Mouse (Mus musculus) kidney, adult 11 months (tissue): Measurements from ENCODE around the gene Spdye4b.
A peak's percentile ranks its signal among the peaks of the same experiment; 100 is the strongest.
"Not testable (repeated sequence)": the region's sequence is repeated elsewhere in the genome, so short reads cannot be mapped to it uniquely, and the experiment has no call there.

Experiments
- DNase-seq: peaks from one replicate; pipeline ENCODE4 v3.0.0; 2022

Spdye4b gene

GRCm38 (mm10) chr5:143180255-143181076 is at the start of gene Spdye4b, which contains the start of gene Rbak:
Gene Spdye4b, plus strand, starts transcription at chr5:143181017.
Gene Rbak, minus strand, starts transcription at chr5:143180775.
- peak; percentile 96 for DNase-seq

DNA sequence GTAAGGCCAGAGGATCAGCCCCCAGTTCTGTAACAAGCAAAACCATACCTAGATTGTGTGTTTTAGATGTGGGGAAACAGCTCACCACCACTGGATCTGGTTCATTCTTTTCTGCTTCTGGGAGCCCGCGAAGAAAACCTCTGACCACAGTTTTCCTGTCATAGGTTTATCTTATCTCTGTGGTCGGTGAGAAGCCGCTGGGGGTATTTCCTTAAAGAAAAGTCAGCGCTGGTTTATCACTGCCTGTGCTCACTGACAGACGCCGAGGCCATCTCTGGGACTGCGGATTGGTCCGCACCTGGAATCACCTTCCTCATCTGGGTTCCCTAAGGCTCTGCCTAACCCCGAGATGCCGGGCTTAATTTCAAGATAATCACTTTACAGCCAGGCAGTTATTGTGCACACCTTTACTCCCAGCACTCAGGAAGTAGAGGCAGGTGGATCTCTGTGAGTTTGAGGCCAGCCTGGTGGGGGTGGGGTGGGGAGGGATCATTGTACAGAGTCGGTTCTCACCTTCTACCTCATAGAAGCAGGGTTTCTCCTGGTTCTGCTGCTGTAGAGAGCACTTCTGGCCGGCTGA is 47.8 kb upstream of the Spdye4b start:
- DNase-seq, result no peak

DNA sequence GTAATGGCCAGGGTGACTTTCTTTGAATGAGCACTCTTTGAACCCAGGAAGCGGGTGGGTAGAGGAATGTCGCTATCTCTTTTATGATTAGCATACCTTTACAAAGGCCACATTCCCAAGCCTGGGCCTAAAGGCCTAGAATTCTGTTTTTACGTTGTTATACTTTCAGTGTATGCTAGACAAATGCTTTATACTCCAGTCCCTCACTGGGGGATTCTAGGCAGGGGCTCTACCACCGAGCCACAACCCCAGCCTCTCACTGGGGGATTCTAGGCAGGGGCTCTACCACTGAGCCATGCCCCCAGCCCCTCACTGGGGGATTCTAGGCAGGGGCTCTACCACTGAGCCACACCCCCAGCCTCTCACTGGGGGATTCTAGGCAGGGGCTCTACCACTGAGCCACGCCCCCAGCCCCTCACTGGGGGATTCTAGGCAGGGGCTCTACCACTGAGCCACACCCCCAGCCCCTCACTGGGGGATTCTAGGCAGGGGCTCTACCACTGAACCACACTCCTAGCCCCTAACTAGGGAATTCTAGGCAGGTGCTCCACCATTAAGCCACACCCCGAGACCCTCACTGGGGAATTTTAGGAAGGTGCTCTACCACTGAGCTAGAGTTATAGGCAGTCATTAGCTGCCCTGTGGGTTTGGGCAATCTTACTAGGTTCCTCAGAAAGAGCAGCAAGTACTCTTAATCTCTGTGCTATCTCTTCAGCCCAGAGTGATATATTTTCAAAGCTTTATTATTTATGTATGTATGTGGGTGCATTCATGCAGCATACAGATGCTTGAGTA is 46.4 kb upstream of the Spdye4b start:
- DNase-seq, result not testable (repeated sequence)

GRCm38 (mm10) chr5:143135042-143135441 is 45.8 kb upstream of the Spdye4b start:
- DNase-seq, result no peak

- peak; percentile 12 for DNase-seq
Measured at GRCm38 (mm10) chr5:143137580-143137979, 43.2 kb upstream of the Spdye4b start.

- DNase-seq, result no peak
Measured at GRCm38 (mm10) chr5:143147481-143147880, 33.3 kb upstream of the Spdye4b start, which contains the start of gene Olfr718-ps1. Gene Olfr718-ps1, minus strand, starts transcription at chr5:143147581.

DNA sequence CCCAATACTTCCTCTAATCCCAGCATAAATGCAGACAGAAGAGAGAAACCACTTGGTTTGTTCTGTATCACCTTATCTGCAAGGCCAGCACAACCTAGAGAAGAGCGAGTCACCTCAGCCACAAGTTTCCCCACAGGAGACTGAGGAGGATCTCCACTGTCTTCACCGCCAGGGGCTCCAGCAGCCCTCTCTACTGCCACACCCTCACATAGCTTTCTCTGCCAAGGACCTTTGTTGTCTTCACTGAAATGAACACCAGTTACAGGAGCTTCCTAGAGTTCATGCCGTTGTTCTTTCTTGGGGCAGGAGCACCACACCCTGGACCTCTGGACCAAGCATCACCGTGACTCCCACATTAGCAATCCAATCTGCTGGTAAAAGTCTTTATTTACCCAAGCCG is 32.2 kb upstream of the Spdye4b start:
- no peak for DNase-seq

DNA sequence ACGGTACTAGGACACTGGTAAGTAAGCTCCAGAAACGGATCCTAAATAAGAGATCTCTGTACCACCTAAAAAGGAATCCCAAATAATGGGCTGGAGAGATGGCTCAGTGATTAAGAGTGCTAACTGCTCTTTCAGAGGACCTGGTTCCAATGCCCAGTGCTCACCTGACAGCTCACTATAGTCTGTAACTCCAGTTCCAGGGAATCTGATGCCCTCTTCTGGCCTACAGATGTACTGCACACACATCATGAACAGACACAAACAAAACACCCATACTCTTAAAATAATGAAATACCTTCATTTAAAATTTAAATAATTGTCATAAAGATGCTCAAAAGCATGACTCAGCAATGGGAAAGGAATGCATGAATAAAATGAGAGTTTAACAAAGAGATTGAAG is 31.3 kb upstream of the Spdye4b start:
- DNase-seq, result no peak

GRCm38 (mm10) chr5:143150044-143150443 is 30.8 kb upstream of the Spdye4b start:
- no peak for DNase-seq

DNA sequence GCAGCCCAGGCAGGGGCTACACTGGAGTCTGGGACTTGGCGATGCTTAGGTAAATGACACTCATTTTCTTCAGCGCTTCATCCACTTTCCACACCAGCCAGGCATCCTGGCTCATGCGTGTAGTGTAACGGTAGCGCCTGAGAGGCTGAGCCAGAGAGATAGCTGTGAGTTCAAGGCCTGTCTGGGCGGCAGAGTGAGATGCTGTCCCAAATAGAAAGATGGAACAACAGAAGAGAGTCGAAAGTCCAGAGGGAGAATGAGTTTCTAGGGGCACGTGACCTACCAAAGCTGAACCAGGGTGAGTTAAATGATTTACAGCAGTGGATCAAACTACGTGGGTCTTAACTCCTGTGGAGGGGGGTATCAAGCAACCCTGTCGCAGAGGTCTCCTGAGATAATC is 27.1 kb upstream of the Spdye4b start:
- peak; percentile 40 for DNase-seq

DNA sequence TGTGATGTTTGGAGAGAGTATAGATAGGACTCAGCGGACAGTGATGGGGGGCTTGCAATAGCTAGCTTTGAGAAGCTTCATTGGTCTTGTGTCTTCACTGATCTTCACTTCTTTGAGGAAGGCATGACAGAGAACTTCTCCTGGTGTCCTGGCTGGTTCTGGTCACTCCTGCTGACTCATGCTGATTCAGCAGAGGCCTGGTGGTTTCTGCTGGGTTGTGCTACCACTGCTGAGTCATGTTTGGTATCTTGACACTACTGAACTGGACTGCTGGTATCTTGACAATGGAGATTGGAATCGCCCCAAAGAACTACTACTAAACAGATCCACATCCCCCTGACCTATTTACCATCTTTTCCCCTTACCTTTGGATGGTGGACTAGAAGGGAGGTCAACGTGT is 25.3 kb upstream of the Spdye4b start:
- no peak for DNase-seq

- DNase-seq, result peak; percentile 60
Measured at GRCm38 (mm10) chr5:143165508-143166070, 15.2 kb upstream of the Spdye4b start.

- DNase-seq, result no peak
Measured at GRCm38 (mm10) chr5:143175970-143176369, 4.8 kb upstream of the Spdye4b start.

DNA sequence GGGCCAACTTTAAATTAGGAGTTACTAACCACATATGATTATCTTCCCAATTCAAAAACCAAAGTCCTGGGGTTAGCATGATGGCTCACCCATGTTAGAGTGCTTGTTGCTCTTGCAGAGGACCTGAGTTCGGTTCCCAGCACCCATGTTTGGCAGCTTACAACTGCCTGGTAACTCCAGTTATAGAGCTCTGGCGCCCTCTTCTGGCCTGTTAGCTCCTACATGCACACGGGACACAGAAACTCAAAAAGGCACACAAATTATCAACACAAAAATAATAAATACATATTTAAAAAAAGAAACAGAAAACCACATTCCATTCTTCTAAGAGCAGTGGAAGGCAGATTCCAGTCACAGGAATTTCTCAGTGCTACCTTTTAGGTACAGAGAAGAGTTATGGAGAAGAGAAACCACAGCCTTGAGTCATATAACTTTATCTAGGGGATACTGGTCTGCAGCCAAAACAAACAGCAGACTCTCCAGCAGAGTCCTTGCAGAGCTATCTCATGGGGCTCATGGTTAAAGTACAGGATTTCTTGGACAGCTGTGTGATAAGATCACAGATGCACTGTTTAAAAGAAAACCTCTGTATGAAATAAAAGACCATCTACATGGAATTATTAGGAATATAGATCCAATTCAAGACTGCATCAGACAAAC is 3.1 kb upstream of the Spdye4b start:
- DNase-seq, result no peak

DNA sequence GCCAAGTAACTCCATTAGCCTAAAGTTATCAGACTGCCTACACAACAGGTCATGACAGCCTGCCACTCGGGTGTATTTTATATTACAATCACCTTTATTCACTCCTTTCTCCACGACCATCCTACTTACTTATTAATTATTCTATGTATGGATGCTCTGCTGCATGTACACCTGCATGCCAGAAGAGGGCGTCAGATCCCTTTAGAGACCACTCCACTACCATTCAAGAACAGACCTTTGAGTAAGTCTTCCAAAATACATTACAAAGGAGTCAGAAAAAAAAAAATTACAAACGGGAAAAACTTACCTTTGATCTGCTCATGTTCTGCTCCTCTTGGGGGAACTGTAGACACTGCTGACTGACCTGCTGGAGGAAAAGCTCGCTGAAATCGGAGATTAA is 1.6 kb upstream of the Spdye4b start:
- no peak for DNase-seq

DNA sequence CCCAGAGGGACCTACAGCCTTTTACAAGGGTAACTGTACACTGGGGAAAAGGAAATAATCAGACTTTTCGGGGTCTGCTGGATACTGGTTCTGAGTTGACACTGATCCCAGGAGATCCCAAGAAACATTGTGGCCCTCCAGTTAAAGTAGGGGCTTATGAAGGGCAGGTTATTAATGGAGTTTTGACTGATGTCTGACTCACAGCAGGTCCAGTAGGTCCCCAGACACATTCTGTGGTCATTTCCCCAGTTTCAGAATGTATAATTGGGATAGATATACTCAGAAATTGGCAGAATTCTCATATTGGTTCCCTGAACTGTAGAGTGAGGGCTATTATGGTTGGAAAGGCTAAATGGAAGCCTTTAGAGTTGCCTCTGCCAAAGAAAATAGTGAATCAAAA is 7.2 kb downstream of the Spdye4b start:
- DNase-seq, result not testable (repeated sequence)

- no peak for DNase-seq
Measured at GRCm38 (mm10) chr5:143192806-143193205, 12.0 kb downstream of the Spdye4b start.

- not testable (repeated sequence) for DNase-seq
Measured at GRCm38 (mm10) chr5:143194747-143195146, 13.9 kb downstream of the Spdye4b start.

- DNase-seq, result no peak
Measured at GRCm38 (mm10) chr5:143195166-143195565, 14.3 kb downstream of the Spdye4b start.

DNA sequence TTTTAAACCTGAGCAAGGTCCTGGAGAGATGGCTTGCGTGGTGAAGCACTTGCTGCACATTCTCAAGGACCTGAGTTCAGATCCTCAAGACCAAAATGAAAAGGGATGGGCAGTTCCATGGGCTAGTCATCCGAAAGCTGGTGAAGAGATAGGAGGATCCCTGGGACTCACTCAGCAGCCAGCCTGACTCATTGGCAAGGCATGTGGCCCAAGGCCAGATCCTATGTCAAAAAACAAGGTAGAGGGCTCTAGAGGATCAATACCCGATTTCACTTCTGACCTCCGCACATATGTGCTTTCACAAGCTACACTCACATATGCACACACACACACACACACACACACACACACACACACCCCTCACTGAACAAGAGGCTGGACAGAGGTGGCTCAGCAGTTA is 15.7 kb downstream of the Spdye4b start:
- DNase-seq, result no peak

DNA sequence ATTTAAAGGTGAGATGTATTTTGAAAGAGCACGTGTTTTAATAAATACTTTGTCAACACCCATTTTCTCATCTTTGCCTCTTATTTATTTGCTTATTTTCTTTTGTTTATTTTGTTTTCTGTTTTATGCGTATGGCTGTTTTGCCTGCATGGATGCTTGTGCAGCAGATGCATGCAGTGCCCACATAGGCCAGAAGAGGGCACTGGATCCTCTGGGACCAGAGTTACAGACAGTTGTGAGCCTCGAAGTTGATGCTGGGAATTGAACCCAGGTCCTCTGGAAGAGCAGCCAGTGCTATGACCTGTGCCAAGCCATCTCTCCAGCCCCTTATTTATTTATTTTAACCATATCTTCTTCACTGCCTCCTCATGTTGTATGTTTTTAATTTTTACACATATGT is 24.2 kb downstream of the Spdye4b start:
- no peak for DNase-seq

DNA sequence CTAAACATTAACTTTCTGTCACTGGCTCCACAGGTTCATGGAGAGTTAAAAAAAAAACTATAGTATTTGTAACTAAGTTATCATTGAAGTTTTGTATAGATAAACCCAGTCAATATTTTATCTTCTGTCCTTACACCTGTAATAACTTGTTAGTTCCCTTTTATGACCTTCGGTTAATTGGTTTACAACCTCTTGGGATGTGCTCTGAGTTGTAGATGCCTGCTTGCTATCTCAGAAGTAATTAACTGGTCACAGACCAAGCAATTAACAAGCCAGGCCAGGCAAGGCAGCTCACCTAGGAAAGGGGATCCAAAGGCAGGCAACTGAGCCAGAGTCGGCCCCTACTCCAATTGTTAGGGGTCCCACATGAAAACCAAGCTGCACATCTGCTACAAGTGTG is 33.0 kb downstream of the Spdye4b start:
- DNase-seq, result no peak

DNA sequence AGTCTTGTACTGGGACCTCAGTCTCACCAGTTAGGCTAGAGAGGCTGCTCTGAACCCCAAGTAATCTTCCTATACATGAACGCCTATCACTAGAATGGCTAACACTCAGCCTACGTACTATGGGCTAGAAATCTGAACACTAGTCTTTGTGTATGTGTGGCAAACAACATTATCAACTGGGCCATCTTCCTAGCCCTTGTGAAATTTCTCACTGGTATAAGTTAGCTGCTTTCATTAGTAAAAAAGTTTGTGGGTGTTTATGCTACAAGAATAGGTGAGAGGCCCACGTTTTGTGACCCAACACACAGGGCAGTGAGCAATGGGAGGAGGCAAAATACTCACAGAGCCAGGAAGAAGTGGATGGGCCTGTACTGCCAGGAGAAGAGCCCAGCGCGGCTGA is 40.2 kb downstream of the Spdye4b start:
- no peak for DNase-seq
